Mouse (Mus musculus) megakaryocyte, embryonic 14.5 days (primary cell): ENCODE data around the gene Tfap2c.

Experiments
- FLI1 ChIP-seq: IDR thresholded peaks from 2 replicates; pipeline ENCODE4 v1.6.1; 2012; ENCODE audit warnings: low read length, inconsistent platforms, mixed read lengths
- GATA1 ChIP-seq: IDR thresholded peaks from 3 replicates; pipeline ENCODE4 v1.6.1; 2012; ENCODE audit warnings: mixed read lengths, low read length, inconsistent platforms, borderline replicate concordance

- TF ChIP-seq FLI1: no peak
- TF ChIP-seq GATA1: no peak
These were observed 38.5 kb upstream of the Tfap2c start for GRCm38 (mm10) chr2:172510899-172511298.
